In genomic region chr7:101479841-101480240, GRCm38 (mm10) we compare ENCODE assay signal across 25 mouse cellular contexts. TPM values are rescaled to one million over a fixed set of nuclear protein-coding genes. Genes with fewer than 3 reads are reported as not detected.
DNase-seq lines count a peak whose midpoint lies in the region; TF ChIP-seq lines count a peak whose summit lies in the region.
"Had no signal": no experiment of that assay in that cellular context is flagged by ENCODE, and none has a peak within 500 bp of the region (broad histone marks: within the 10 kb centered on the region; RNA-seq: fewer than 3 reads in every experiment).

No protein-coding gene starts in this region.

- no peaks in the 10 kb centered on the region for H3K27me3 ChIP-seq in heart, adult 2 months (ENCODE audit: control insufficient read depth, insufficient read depth, low read length)
- H3K27me3 ChIP-seq: embryonic facial prominence, embryonic 13.5 days; Patski had no signal

- intact Hi-C loops in heart, adult 2 months (cut with DNase I) = no loop called here
- intact Hi-C loops in heart, postnatal 10 days (cut with DNase I) = no loop called here
- intact Hi-C loops in left cerebral cortex, adult 2 months (cut with DNase I) = no loop called here
- intact Hi-C loops in left cerebral cortex, postnatal 36 days (cut with DNase I) = no loop called here
- intact Hi-C loops in left cerebral cortex, postnatal 25 days (cut with DNase I) = no loop called here

- DNase-seq in cerebellum, postnatal 10 days = peak; percentile 67 to 68
- no peak for DNase-seq in cerebellum, postnatal 4 days (ENCODE audit: low spot score in 2 of 2)
- no peak for DNase-seq in heart, adult 2 months
- no peak for DNase-seq in heart, postnatal 10 days
- DNase-seq in left cerebral cortex, adult 2 months (ENCODE audit: extremely low spot score in 1 of 2, low spot score in 2 of 2) = no peak
- DNase-seq in left cerebral cortex, postnatal 36 days (ENCODE audit: low spot score in 2 of 2) = no peak
- DNase-seq in left cerebral cortex, postnatal 25 days (ENCODE audit: low spot score in 2 of 2) = no peak
- DNase-seq: adrenal gland, postnatal 25 days; B cell, adult 2 months; cerebellum, adult 18-20 months; cerebellum, adult 9-11 months; embryo, embryonic 11 days; gastrocnemius, postnatal 25 days; heart, adult 18-20 months; kidney, adult 18-20 months had no signal

- TF ChIP-seq POLR2A in heart, adult 2 months (IDR thresholded peaks at IDR 0.05; ENCODE audit: insufficient read depth, low read depth, low read length) = no peak
- TF ChIP-seq POLR2A in cortical plate, adult 2 months (IDR thresholded peaks at IDR 0.05; ENCODE audit: extremely low read depth, insufficient read depth, low read length) = no peak

- H3K4me3 ChIP-seq in heart, adult 2 months = no peak overlapping the region
- H3K4me3 ChIP-seq in left cerebral cortex, adult 2 months = no peak overlapping the region
- no peak overlapping the region for H3K4me3 ChIP-seq in cortical plate, adult 2 months (ENCODE audit: insufficient read depth, low read length)
- H3K4me3 ChIP-seq: embryonic facial prominence, embryonic 10.5 days; embryonic facial prominence, embryonic 13.5 days; erythroblast, embryonic 14.5 days; forebrain, embryonic 12.5 days; heart, embryonic 10.5 days; heart, embryonic 13.5 days; hindbrain, embryonic 12.5 days had no signal

- H3K36me3 ChIP-seq in heart, adult 2 months (ENCODE audit: control insufficient read depth, insufficient read depth, low read length) = peaks cover 7% of the 10 kb centered on the region; the same call in 1 of the 2 replicates
- H3K36me3 ChIP-seq: embryonic facial prominence, embryonic 10.5 days; embryonic facial prominence, embryonic 13.5 days; forebrain, embryonic 12.5 days; G1E; heart, embryonic 10.5 days; heart, embryonic 13.5 days; hindbrain, embryonic 12.5 days had no signal

- H3K79me2 ChIP-seq in heart, adult 2 months (replicated peaks; ENCODE audit: control insufficient read depth, insufficient read depth, low read length) = no peaks in the 10 kb centered on the region

- WGBS in heart, adult 2 months = 34% methylated on average over 4 of the region's 4 CpGs

- peaks cover 38% of the 10 kb centered on the region for H3K4me1 ChIP-seq in heart, adult 2 months (ENCODE audit: control insufficient read depth, insufficient read depth, low read length)
- peaks cover 45% of the 10 kb centered on the region for H3K4me1 ChIP-seq in cortical plate, adult 2 months (ENCODE audit: control insufficient read depth, insufficient read depth, low read length)
- H3K4me1 ChIP-seq: forebrain, embryonic 12.5 days had no signal

- no peak overlapping the region for H3K27ac ChIP-seq in heart, adult 2 months
- peak overlapping the region; percentile 19; the same call in 1 of the 2 replicates for H3K27ac ChIP-seq in left cerebral cortex, adult 2 months
- H3K27ac ChIP-seq in cortical plate, adult 2 months (ENCODE audit: insufficient read depth, low read length) = peak overlapping the region; percentile 18; the same call in 1 of the 2 replicates
- H3K27ac ChIP-seq: embryonic facial prominence, embryonic 10.5 days; embryonic facial prominence, embryonic 13.5 days; forebrain, embryonic 12.5 days; heart, embryonic 10.5 days; heart, embryonic 13.5 days; hindbrain, embryonic 12.5 days had no signal

- TF ChIP-seq CTCF in heart, adult 2 months (IDR thresholded peaks at IDR 0.05) = no peak
- TF ChIP-seq CTCF in left cerebral cortex, adult 2 months (IDR thresholded peaks at IDR 0.05) = no peak
- TF ChIP-seq CTCF in cortical plate, adult 2 months (IDR thresholded peaks at IDR 0.05; ENCODE audit: extremely low read depth, insufficient read depth, low read length) = no peak

- TF ChIP-seq EP300 in heart, adult 2 months (IDR thresholded peaks at IDR 0.05; ENCODE audit: insufficient read depth, low read depth, low read length) = 0 out of 2 replicates have a peak, but pooled peaks have one; percentile 22

- no peak overlapping the region for H3K9ac ChIP-seq in heart, adult 2 months (ENCODE audit: low read depth, low read length)
- H3K9ac ChIP-seq: embryonic facial prominence, embryonic 13.5 days; forebrain, embryonic 12.5 days; heart, embryonic 13.5 days; hindbrain, embryonic 12.5 days had no signal

RNA-seq across cellular contexts. Expression of gene Pde2a, which starts 58.4 kb away (rescaled TPM):
- 10 to 100 TPM; 56.0 to 57.1 TPM for total RNA-seq in heart, adult 2 months (2021)
- polyA plus RNA-seq in heart, adult 2 months (2012; rRNA removed) = 41.6 and 57.0 TPM in 2 replicates
- 10 to 100 TPM; 65.2 to 70.1 TPM for total RNA-seq in heart, postnatal 10 days (2021)
- total RNA-seq in left cerebral cortex, adult 2 months (2021) = 100 to 1,000 TPM; 372 to 375 TPM
- total RNA-seq in left cerebral cortex, postnatal 36 days (2021) = 100 to 1,000 TPM; 349 to 377 TPM
- 223 and 236 TPM in 2 replicates for polyA plus RNA-seq in cortical plate, adult 2 months (2012; rRNA removed)
- total RNA-seq in left cerebral cortex, postnatal 25 days (2021) = 100 to 1,000 TPM; 377 to 383 TPM
- polyA plus RNA-seq: G1E had no signal

Comparison
In these comparisons a context has a peak if more than half of its experiments do, and no peak if none do; other contexts are left out.
1. DNase-seq: peak in cerebellum, postnatal 10 days (2 of 2); none in cerebellum, postnatal 4 days (0 of 2), heart, adult 2 months (0 of 2), heart, postnatal 10 days (0 of 2), left cerebral cortex, adult 2 months (0 of 2), left cerebral cortex, postnatal 36 days (0 of 2) and left cerebral cortex, postnatal 25 days (0 of 2).
2. RNA of gene Pde2a, which starts 58.4 kb away (total RNA-seq): 377 to 383 TPM in left cerebral cortex, postnatal 25 days, 349 to 377 TPM in left cerebral cortex, postnatal 36 days and 372 to 375 TPM in left cerebral cortex, adult 2 months; 65.2 to 70.1 TPM in heart, postnatal 10 days and 56.0 to 57.1 TPM in heart, adult 2 months; every median in the first group is over 4 times any median in the second.